In genomic region chr17:86780708-86781318, GRCm38 (mm10) we compare ENCODE assay signal across 20 mouse cellular contexts. TPM values are rescaled to one million over a fixed set of nuclear protein-coding genes. Genes with fewer than 3 reads are reported as not detected.
DNase-seq lines count a peak whose midpoint lies in the region; TF ChIP-seq lines count a peak whose summit lies in the region.
"Had no signal": no experiment of that assay in that cellular context is flagged by ENCODE, and none has a peak within 500 bp of the region (broad histone marks: within the 10 kb centered on the region; RNA-seq: fewer than 3 reads in every experiment).

No protein-coding gene starts in this region.

- peaks cover 62% of the 10 kb centered on the region for H3K4me1 ChIP-seq in heart, adult 2 months (ENCODE audit: control insufficient read depth, insufficient read depth, low read length)
- peaks cover 14% of the 10 kb centered on the region for H3K4me1 ChIP-seq in cerebellum, adult 2 months (ENCODE audit: control insufficient read depth, insufficient read depth, low read length)

- DNase-seq in heart, adult 2 months, result peak in 1 of 2 experiments; percentile 40
- DNase-seq in heart, postnatal 36 days, result no peak
- no peak for DNase-seq in left cerebral cortex, adult 2 months (ENCODE audit: extremely low spot score in 1 of 2, low spot score in 2 of 2)
- no peak for DNase-seq in left cerebral cortex, postnatal 10 days (ENCODE audit: extremely low spot score in 1 of 2, low spot score in 2 of 2)
- peak; percentile 35 for DNase-seq in adipocyte (ENCODE audit: low spot score)
- DNase-seq in brain, adult 2 months (ENCODE audit: low read depth, low spot score), result peak; percentile 66
- DNase-seq in cerebellum, adult 2 months, result no peak
- DNase-seq: cerebellum, adult 11 months; layer of hippocampus, postnatal 36 days; lung, postnatal 10 days; thymus, postnatal 25 days had no signal

- peaks cover 6% of the 10 kb centered on the region for H3K79me2 ChIP-seq in heart, adult 2 months (replicated peaks; ENCODE audit: control insufficient read depth, insufficient read depth, low read length)

- intact Hi-C loops in heart, adult 2 months (cut with DNase I), result no loop called here
- intact Hi-C loops in heart, postnatal 36 days (cut with DNase I), result no loop called here
- intact Hi-C loops in left cerebral cortex, adult 2 months (cut with DNase I), result loop anchor here (2.0 kb wide), 1 partner anchor 18 kb away; no protein-coding TSS in a partner anchor
- intact Hi-C loops in left cerebral cortex, postnatal 10 days (cut with DNase I), result no loop called here

- TF ChIP-seq EP300 in heart, adult 2 months (IDR thresholded peaks at IDR 0.05; ENCODE audit: insufficient read depth, low read depth, low read length), result no peak

- peaks cover 56% of the 10 kb centered on the region for H3K36me3 ChIP-seq in heart, adult 2 months (ENCODE audit: control insufficient read depth, insufficient read depth, low read length)
- H3K36me3 ChIP-seq: forebrain, embryonic 15.5 days; G1E; hindbrain, embryonic 13.5 days; kidney, embryonic 15.5 days; limb, embryonic 10.5 days had no signal

- WGBS in heart, adult 2 months, result 11% methylated on average over 6 of the region's 6 CpGs
- 56% methylated on average over 6 of the region's 6 CpGs for WGBS in cerebellum, adult 2 months

- no peak for TF ChIP-seq CTCF in heart, adult 2 months (IDR thresholded peaks at IDR 0.05)
- TF ChIP-seq CTCF in left cerebral cortex, adult 2 months (IDR thresholded peaks at IDR 0.05), result no peak
- TF ChIP-seq CTCF in cerebellum, adult 2 months (IDR thresholded peaks at IDR 0.05; ENCODE audit: borderline replicate concordance, insufficient read depth, low read depth, low read length), result no peak

- H3K9ac ChIP-seq in heart, adult 2 months (ENCODE audit: low read depth, low read length), result peak overlapping the region; percentile 16; the same call in 1 of the 2 replicates
- H3K9ac ChIP-seq: forebrain, embryonic 15.5 days; hindbrain, embryonic 13.5 days; kidney, embryonic 15.5 days; liver, embryonic 14.5 days had no signal

- H3K4me3 ChIP-seq in heart, adult 2 months, result no peak overlapping the region
- no peak overlapping the region for H3K4me3 ChIP-seq in left cerebral cortex, adult 2 months
- H3K4me3 ChIP-seq in cerebellum, adult 2 months (replicated peaks; ENCODE audit: insufficient read depth, low read depth, low read length), result no peak overlapping the region
- H3K4me3 ChIP-seq: erythroblast, embryonic 14.5 days; forebrain, embryonic 15.5 days; hindbrain, embryonic 13.5 days; kidney, embryonic 15.5 days; limb, embryonic 10.5 days; megakaryocyte, embryonic 14.5 days had no signal

- H3K27me3 ChIP-seq in heart, adult 2 months (ENCODE audit: control insufficient read depth, insufficient read depth, low read length), result no peaks in the 10 kb centered on the region
- H3K27me3 ChIP-seq in cerebellum, adult 2 months (ENCODE audit: control insufficient read depth, insufficient read depth, low read length), result no peaks in the 10 kb centered on the region; the same call in 1 of the 2 replicates
- H3K27me3 ChIP-seq: forebrain, embryonic 15.5 days; hindbrain, embryonic 13.5 days; kidney, embryonic 15.5 days had no signal

- peak overlapping the region; percentile 85 for H3K27ac ChIP-seq in heart, adult 2 months
- H3K27ac ChIP-seq in left cerebral cortex, adult 2 months, result peak overlapping the region; percentile 61
- H3K27ac ChIP-seq in cerebellum, adult 2 months (ENCODE audit: insufficient read depth, low read length), result no peak overlapping the region; the same call in 1 of the 2 replicates
- H3K27ac ChIP-seq: forebrain, embryonic 15.5 days; hindbrain, embryonic 13.5 days; limb, embryonic 10.5 days; liver, embryonic 14.5 days; stomach, postnatal 0 days had no signal

- TF ChIP-seq POLR2A in heart, adult 2 months (IDR thresholded peaks at IDR 0.05; ENCODE audit: insufficient read depth, low read depth, low read length), result no peak
- TF ChIP-seq POLR2A in cerebellum, adult 2 months (IDR thresholded peaks at IDR 0.05; ENCODE audit: borderline replicate concordance, insufficient read depth, low read length), result no peak

RNA-seq across cellular contexts. Expression of gene Epas1, which starts 27.3 kb away (rescaled TPM):
- 100 to 1,000 TPM; 244 to 277 TPM for total RNA-seq in heart, adult 2 months (2021)
- 115 and 119 TPM in 2 replicates for polyA plus RNA-seq in heart, adult 2 months (2012; rRNA removed)
- 100 to 1,000 TPM; 239 to 306 TPM for total RNA-seq in heart, postnatal 36 days (2021)
- 10 to 100 TPM; 93.6 to 97.0 TPM for total RNA-seq in left cerebral cortex, adult 2 months (2021)
- total RNA-seq in left cerebral cortex, postnatal 10 days (2021), result 10 to 100 TPM; 76.6 to 77.3 TPM
- polyA plus RNA-seq in cerebellum, adult 2 months (2012; rRNA removed), result 63.0 and 71.1 TPM in 2 replicates
- polyA plus RNA-seq: G1E had no signal

Comparison
In these comparisons a context has a peak if more than half of its experiments do, and no peak if none do; other contexts are left out.
1. DNase-seq: peak in adipocyte (single experiment) and brain, adult 2 months (single experiment); none in heart, postnatal 36 days (0 of 2), left cerebral cortex, adult 2 months (0 of 2), left cerebral cortex, postnatal 10 days (0 of 2) and cerebellum, adult 2 months (0 of 2).